Mouse (Mus musculus): ENCODE data around the gene Acot12. TPM values are rescaled to one million over a fixed set of nuclear protein-coding genes. Genes with fewer than 3 reads are reported as not detected.

The Acot12 gene
- total RNA-seq (2017): not detected in 2 replicates

DNA sequence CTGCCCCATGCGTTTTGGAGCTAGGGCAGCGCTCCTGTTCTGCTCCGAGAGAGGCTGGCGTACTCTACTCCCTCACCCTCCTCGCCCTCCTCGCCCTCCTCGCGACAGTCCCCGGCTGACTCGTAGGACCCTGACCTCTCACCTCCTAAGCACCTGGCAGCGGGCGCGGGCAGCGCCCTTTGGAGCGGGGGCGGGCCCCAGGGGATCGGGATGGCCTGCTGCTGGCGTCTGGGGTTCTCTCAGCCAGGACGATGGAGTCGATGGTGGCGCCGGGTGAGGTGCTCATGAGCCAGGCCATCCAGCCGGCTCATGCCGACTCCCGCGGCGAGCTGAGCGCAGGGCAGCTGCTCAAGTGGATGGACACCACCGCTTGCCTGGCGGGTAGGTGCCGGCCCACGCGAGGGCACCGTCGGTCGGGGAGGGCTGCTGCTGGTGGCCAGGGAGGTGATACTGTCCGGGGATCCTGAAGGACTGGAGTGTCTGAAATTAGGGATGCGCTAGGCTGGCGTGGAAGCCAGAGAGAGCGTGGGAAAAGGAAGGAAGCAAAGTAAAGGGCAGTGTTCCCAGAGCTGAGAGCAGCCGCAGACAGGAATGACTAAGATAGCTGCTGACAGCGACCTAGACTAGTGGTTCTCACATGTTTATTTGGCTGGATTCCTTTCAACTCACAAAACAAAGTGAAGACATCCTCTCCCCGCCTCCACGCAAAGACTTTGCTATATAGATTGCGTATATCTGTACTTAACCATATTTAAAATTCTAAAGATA lies at the start of gene Acot12:
TSS of gene Acot12 (plus strand) at position 233 of the 768 bp plus-strand sequence.
- no peak for ATAC-seq (ENCODE audit: extremely low read depth, insufficient number of reproducible peaks, low FRiP score, poor library complexity, severe bottlenecking)

DNA sequence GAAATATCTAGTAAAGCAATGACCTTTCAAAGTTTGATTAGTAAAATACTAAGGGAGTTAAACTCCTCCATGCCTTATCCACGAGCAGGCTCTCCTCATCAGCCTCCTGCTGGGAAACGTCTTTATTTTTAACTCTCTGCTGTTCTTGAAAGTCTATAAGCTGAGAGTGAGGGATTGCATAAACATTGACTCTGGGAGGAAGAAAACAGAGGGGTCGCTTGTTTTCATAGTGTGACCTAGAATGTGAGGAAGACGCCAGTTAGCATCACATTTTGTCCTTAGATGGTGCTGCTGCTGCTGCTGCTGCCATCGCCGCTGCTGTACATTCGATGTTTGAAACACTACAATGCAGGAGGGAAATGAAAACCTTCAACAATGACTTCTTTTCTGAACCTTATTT lies 47.7 kb upstream of the Acot12 start:
- ATAC-seq (ENCODE audit: extremely low read depth, insufficient number of reproducible peaks, low FRiP score, poor library complexity, severe bottlenecking): no peak

DNA sequence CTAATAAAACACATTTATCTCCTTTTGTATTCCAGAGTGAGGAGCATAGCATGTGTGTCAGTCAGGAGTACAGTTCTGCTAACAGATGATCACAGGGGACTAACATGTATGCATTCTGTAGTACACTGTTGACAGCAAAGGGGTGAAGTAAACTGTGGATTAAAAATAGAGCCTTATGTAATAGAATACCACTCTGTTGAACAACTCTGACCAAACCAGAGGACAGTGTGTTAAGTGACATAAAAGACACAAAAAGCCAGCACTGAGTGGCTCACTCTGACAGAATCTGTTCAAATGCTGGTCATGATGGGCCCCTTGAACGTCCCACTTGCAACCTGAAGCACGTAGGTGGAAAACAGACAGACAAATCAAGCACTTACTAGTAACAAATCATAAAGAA lies 45.9 kb upstream of the Acot12 start:
- ATAC-seq (ENCODE audit: extremely low read depth, insufficient number of reproducible peaks, low FRiP score, poor library complexity, severe bottlenecking): no peak

DNA sequence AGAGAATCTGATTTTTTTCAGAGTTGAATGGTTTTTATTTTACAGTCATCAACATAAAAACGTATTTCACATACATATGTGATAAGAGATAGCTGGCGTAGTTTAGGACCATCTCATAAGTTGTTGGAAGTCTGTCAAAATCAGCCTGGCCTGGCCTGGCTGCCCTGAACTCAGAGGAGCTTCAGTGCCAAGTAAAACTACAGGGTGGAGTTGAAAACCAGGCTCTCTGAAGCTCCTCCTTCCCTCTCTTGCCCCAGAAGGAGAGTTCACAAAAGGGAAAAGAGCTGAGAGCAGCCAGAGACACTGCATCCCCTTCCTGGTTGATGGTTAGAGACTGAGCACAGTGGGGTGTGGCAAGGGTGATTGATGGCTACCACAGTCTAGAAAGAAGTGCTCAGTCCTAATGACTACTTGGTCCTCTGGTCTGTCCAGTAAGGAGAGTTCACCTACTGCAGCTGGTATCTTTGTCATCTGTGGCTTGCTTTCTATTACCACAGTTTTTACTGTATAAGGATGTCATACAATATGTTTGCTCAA lies 45.1 kb upstream of the Acot12 start:
- ATAC-seq (ENCODE audit: extremely low read depth, insufficient number of reproducible peaks, low FRiP score, poor library complexity, severe bottlenecking): no peak

DNA sequence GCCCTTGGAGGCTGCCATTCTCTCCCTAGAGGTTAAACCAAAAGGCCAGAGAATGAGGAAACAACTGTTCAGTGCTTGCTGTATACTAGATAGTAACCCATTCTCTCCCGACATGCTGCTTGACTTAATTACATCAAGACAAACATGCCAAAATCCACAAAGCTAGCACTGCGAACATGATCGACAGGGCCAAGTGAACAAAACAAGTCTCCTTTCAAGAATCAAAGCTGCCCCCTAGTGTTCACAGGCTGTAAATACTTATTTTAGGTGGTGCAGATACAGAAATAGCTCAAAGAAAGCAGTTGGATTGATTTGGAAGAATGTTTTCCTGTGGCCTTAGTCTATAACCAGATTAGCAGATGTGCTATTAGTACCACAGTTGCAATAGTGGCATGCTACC lies 44.3 kb upstream of the Acot12 start:
- ATAC-seq (ENCODE audit: extremely low read depth, insufficient number of reproducible peaks, low FRiP score, poor library complexity, severe bottlenecking): peak; percentile 51; the same call in 1 of the 2 replicates

DNA sequence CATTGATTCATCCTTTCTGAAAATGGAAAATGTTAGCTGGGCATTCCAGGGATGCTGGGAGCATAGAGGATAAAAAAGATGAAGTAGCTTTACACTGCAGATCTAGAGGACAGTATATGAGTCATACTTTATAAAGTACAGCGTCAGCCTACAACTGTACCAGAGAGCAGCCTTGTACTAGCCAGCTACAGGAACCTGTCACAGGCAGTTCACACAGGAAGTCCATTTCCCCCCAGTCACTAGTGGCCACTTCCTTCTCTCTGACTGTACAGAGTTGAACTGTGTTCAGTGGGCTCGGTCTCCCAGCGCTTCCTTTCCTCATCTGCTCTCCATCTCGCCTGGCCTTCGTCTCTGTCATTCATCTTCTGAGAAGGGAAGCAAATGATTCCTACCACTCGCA lies 39.0 kb upstream of the Acot12 start:
- peak; percentile 87 for ATAC-seq (ENCODE audit: extremely low read depth, insufficient number of reproducible peaks, low FRiP score, poor library complexity, severe bottlenecking)

DNA sequence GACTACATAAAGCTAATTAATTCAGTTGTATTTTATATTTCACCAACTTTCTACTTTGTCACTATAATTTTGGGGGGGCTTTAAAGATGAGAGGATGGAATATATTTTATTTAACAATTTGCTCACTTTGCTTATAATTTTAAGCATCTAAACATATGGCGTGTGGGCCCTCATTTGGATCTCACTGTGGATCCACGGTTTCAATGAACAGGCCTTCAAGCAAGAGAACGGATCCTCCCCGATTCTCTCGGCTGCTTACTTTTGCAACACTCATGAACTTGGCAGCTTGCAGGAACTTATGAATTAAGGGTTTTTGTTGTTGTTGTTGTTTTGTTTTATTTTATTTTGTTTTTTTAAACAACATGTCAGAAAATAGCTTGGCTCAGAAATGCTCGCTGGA lies 21.8 kb upstream of the Acot12 start:
- no peak for ATAC-seq (ENCODE audit: extremely low read depth, insufficient number of reproducible peaks, low FRiP score, poor library complexity, severe bottlenecking)

DNA sequence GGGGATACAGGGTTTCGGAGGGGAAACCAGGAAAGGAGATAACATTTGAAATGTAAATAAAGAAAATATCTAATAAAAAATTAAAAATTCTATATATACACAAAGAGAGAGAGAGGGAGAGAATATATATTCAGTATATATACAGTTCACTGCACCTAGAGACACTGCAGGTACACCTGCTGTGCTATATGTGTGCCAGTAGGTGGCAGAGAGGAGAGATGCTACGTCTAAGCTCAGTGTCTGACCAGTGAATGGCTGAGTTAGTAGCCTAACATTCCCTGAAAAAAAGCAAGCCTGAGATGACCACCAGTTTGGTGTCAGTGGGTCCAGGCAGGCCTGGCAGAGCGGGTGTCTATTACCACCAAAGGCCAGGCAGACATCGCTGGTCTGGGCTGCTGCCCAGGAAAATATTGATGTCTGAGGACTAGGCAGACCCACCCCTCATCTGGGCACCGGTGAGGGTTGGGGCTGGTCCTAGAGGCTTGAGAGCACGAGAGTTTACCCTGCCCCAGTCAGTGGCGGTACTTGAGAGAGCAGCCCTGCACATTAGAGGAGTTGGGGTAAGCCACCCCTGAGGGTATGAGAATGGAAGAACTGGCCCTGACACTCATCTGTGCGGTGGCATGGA lies 18.1 kb upstream of the Acot12 start:
- no peak for ATAC-seq (ENCODE audit: extremely low read depth, insufficient number of reproducible peaks, low FRiP score, poor library complexity, severe bottlenecking)

DNA sequence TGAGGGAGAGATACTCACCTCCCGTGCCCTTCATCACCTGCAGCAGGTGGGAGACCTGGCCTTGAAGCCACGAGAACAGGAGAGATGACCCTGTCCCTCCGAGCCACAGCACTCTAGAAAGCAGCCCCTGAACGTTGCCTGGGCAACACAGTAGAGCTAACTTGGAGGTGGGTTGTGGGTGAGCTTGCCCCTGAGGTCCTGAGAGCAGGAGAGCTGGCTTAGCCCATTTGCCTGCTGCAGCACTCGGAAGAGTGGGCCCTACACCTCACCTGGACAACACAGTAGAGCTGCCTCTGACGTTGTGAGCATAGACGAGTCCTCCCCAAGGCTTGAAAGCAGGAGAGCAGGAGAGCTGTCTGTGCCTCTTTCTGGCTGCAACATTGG lies 17.6 kb upstream of the Acot12 start:
- ATAC-seq (ENCODE audit: extremely low read depth, insufficient number of reproducible peaks, low FRiP score, poor library complexity, severe bottlenecking): no peak

DNA sequence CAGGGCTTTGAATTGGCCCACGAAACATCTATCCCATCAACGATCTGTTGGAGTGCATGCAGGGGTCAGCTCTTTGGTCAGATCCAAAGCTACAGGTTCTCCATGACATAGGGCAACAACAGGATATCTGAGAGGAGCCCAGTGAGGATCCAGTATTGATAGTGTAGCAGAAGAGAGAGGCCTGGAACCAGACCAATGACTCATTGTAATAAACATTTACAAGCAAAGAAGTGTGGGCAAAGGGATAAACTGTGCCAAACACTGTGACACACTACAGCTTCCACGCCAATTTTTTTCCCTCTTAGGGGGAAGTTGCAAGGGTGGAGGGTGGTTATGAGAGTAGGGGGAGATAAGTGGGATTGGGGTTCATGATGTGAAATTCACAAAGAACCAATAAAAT lies 17.1 kb upstream of the Acot12 start:
- no peak for ATAC-seq (ENCODE audit: extremely low read depth, insufficient number of reproducible peaks, low FRiP score, poor library complexity, severe bottlenecking)

DNA sequence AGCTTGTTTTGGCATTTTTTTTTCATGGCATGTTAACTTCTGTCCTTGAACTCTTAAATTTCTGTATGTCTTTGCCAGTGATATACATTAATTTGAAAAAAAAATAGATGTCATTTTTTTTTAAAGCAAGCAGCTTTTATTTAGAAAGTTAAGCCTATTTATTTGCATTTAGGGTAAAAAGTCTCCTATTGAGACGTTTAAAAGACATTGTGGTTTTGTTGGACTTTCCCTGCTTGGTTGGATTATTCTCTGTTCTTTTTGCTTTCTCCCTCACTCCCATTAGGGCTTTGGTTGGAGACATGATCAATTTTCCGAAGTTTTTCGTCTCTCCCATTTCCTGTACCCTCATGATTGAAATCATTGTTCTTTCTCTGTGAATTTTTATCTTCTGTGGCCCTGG lies 16.2 kb upstream of the Acot12 start:
- ATAC-seq (ENCODE audit: extremely low read depth, insufficient number of reproducible peaks, low FRiP score, poor library complexity, severe bottlenecking): no peak

DNA sequence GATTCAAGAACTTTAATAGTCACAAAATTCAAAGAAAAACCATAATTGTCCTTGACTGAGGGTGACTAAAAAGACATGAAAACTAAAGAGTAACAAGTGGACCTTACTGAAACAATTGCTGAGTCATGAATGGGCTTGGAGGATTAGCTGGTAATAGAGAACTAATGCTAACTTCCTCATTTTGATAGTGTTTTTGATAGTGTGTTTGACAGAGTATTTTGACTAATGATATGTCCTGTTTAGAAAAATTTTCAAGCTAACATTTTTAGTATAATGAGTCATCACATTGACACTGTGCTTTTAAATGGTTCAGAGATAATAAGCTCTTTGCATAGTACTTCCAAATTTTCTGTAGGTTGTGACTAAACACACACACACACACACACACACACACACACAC lies 13.4 kb upstream of the Acot12 start:
- no peak for ATAC-seq (ENCODE audit: extremely low read depth, insufficient number of reproducible peaks, low FRiP score, poor library complexity, severe bottlenecking)

DNA sequence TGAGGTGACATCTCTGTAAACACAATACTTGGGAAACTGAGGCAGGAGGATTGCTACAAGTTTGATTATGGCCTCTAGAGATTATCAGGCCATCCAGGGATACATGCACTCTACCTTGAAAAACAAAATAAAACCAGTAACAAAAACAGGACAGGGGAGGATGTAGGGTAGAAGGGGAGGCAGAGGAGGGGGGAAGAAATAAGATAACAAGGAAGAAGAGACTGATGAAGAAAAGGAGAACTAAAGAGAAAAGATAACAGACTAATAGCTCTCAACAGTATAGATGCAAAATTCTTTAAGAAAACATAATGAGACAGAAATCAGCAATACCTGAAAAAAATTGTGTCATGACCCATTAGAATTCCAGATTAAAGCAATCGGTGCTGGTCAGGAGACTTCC lies 4.1 kb upstream of the Acot12 start:
- no peak for ATAC-seq (ENCODE audit: extremely low read depth, insufficient number of reproducible peaks, low FRiP score, poor library complexity, severe bottlenecking)

DNA sequence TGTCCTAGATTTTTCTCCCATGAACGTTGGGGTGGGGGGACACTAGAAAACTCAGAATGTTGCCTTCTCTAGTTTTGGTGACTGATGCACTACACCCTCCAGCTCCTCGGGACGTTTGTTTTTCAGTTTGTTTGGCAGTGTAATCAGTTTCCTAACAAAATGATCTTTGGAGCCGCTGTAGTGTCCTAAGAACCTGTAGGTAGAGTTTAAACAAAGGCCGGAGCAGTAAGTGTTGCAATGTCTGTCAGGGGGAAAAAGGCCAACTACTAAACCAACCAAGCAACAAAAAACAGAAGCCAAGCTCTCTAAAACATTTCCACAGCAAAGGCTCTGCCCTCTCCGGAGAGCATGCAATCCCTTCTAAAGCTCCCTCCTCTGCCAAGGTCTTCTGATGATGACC lies 461 bp upstream of the Acot12 start:
- no peak for ATAC-seq (ENCODE audit: extremely low read depth, insufficient number of reproducible peaks, low FRiP score, poor library complexity, severe bottlenecking)

DNA sequence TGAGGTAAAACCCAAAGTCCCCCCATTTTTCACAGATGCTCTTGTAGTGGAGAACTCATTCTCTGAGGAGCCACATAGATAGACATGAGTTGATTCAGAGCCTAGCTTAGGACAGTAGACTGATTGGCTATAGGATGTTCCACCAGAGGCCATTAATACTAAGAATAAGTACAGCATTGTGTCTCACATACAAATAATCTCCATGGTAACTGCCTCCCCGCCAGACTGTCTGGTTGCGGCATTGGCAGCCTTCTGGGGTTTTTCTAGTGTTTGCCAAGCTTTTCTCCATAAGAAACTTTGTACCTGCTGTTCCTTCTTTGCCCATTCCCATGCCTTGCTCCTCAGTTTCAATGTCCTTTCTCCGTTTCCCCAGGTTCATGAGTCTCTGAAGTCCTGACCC lies 1.9 kb downstream of the Acot12 start:
- ATAC-seq (ENCODE audit: extremely low read depth, insufficient number of reproducible peaks, low FRiP score, poor library complexity, severe bottlenecking): no peak

DNA sequence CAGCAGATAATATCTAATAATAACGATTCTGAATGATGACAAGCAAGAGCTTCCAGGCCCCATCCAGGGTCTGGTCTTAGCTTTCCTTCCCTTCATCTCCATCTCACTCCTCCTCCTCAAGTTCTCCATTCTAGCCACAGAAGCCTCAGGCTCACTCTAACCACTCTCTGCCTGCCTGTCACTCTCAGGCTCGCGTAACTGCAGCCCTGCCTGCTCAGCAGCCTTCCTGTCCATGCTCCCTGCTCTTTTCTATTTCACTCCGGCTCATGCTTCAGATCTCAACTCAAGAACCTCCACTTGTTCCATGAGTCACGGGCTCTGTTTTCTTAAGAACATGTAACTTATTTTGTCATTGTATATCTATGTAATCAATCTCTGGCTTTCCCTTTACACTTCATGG lies 5.2 kb downstream of the Acot12 start:
- no peak for ATAC-seq (ENCODE audit: extremely low read depth, insufficient number of reproducible peaks, low FRiP score, poor library complexity, severe bottlenecking)

DNA sequence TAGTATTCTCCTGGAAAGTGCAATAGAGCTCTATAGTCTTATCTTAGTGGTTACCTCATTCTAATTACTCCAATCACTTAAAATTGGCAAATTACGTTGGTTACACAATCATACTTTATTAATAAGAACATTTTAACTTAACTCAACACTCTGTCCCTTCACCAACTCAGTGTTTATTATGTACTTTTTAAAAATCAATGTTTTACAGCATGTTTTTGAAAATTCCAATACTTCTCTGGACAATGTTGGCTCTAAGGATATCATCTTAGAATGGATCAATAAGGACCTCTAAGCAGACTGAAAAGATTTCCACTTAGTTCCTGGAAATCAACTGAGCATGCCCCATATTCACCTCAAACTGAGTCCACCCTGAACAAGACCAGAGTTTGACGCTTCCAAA lies 7.1 kb downstream of the Acot12 start:
- no peak for ATAC-seq (ENCODE audit: extremely low read depth, insufficient number of reproducible peaks, low FRiP score, poor library complexity, severe bottlenecking)

DNA sequence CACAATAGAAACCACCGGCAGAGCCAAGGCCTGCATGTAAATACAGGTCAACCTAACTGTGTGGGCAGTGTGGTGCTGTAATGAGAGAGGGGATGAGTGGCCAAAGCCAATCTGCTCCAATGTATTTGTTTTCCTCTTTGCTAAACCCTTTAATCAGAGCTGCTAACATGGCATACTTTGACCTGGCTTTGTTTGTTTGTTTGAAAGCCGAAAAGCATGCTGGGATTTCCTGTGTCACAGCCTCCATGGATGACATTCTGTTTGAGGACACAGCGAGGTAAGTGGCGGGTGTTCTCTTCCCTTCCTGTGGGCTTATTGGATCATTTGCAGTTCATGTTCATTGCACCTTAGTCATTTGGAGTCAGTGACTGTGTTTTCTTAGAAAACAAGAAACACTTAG lies 8.7 kb downstream of the Acot12 start:
- ATAC-seq (ENCODE audit: extremely low read depth, insufficient number of reproducible peaks, low FRiP score, poor library complexity, severe bottlenecking): no peak

DNA sequence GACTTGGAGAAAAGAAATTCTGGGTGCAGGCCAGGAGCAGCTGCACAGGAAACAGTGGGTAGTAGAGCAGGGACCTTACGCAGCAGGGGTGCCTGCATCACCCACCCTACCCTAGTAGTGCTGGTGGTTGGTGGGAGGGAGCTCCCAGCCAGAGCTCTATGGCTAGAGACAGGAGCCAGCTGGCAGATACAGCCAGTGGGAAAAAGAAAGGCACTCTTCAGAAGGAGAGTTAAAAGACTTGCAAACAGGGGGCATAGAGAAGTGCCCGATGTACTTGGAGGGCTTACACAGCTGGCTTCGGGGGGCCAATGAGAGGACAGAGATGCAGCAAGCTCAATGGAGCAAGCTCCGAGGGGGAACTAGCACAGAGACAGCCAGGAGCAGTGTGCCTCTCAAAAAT lies 12.4 kb downstream of the Acot12 start:
- ATAC-seq (ENCODE audit: extremely low read depth, insufficient number of reproducible peaks, low FRiP score, poor library complexity, severe bottlenecking): no peak

DNA sequence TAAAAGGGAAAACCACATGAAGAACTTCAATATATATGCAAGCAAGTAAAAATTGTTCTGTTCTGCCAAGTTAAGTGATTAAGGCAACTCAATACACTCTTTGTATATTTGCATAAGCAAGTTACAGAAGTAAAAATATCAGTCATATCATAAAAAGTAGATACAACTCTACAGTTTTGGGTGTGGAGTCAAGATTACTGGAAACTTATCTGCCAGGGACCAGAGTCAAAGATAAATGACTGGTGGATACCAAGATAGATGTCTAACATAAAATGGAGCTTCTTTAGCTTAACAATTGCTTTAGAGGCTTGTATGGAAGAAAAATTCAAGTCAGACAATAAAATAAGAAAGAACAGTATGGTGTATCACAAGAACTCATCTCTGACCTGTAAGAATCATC lies 13.4 kb downstream of the Acot12 start:
- ATAC-seq (ENCODE audit: extremely low read depth, insufficient number of reproducible peaks, low FRiP score, poor library complexity, severe bottlenecking): no peak

DNA sequence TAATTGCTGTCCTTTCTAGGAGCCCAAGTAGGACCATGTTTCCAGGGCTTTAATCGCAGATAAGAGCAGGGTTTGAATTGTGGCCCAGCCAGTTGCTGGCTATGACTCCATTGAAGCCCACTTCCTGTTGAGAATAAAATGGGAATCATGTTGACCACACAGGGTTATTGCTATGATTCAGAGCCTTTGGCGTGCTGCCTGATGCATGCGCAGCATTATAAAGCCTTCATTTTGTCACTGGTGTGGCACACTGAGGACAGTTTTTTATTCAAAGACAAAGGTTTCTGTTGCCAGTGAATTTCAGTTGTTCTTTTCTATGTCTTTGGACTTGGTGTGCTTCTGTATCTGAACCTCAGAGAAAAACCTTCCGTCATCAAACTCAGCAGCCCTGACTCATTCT lies 14.9 kb downstream of the Acot12 start:
- no peak for ATAC-seq (ENCODE audit: extremely low read depth, insufficient number of reproducible peaks, low FRiP score, poor library complexity, severe bottlenecking)
